Mouse (Mus musculus): Measurements from ENCODE around the gene Apoa5.

DNA sequence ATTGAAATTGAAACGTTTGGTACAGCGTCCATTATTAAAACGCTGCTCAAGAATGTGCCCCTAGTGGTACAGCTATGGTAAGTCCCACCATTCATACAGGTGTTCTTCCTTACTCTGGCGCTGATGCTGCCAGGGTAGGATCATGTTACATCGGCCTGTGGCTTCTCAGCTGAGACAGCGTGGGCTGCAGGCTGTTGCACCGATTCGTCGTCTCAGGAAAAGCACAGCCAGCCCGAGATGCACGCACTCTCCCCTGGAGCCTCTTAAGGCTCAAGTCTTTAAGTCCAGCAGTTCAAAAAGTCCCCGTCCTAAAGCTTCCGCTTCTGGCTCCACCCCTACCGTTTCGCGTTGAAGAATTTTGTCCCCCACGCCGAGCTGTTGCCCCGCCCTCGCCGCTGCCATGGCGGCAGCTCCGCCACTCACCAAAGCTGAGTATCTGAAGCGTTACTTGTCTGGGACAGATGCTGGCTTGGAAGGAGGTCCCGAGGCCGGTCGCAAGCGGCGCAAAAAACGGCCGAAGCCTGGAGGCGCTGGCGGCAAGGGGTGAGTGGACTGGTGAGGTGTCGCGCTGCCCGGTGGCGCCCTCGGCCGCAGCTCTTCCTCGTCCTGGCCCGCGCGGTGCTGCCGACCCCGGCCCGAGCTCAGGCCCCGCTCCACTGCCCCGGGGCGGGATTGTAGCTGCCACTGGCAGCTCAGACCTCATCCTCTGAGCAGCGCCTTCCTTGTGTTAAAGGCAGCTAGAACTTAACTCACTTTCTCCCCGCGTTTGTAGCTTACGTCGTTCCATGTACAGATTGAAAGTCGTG, 14.4 kb downstream of the Apoa5 start, which contains the start of gene Bud13:
- TF ChIP-seq CTCF (IDR thresholded peaks at IDR 0.05; ENCODE audit: low read depth) (peak; percentile 77), EP300 (IDR thresholded peaks at IDR 0.05; ENCODE audit: low read depth) (no peak)

All from liver, embryonic 14.5 days (tissue).